Mouse (Mus musculus): ENCODE measurements at regions not wholly inside any gene's neighbourhood (a gene's known extent, or its start where the extent isn't known, plus 50 kb on each side); places are given as distances from the start of the nearest gene placed in this dataset.

DNA sequence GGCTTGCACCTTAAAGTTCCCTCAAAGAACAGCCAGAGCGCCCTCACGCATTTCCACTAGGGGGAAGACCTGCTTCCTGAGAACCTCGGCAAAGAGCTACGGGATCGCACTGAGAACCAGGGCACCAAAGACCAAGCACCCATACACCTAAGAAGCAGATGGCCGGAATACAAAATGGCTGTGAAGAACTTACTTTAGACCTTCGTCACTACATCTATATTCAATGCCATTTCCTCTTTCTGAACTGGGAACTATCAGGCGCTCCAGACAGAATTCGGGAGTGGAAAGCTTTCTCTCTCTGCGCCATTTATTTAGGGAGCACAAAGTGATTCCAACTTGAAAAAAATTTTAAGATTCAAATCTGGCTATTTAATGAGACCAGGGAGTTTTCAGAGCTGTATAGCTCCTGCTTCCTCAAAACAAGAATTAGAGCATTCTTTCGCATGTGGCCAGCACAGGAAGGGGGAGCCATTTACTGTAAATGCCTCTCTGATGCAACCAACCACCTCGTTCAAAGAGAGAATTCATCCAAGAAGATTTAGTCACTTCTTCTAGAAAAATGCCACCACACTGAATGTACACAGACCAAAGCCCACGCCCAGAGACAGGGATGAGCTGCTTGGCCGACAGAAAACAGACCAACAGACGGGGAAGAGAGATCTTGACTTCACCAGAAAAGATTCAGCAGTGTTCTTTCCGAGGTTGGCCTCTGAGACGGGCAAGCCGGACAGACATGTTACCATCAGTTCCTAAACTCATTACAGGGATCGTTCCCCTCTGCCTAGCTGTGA, 166.6 kb upstream of the Klf14 start:
- Histone ChIP-seq H3K4me2 (ENCODE audit: low read depth, low read length) (peak overlapping the region; percentile 80), H3K27ac (ENCODE audit: low read length) (peak overlapping the region; percentile 81), H3K9ac (ENCODE audit: low read depth, low read length) (peak overlapping the region; percentile 74), H3K4me1 (ENCODE audit: control insufficient read depth, low read depth, low read length) (peaks cover 12% of the 10 kb centered on the region), H3K36me3 (ENCODE audit: control insufficient read depth, insufficient read depth) (no peaks in the 10 kb centered on the region), H3K4me3 (ENCODE audit: low read depth, low read length) (peak overlapping the region; percentile 68), H3K9me3 (replicated peaks; ENCODE audit: control insufficient read depth, low read length) (no peaks in the 10 kb centered on the region), H3K27me3 (ENCODE audit: control insufficient read depth, insufficient read depth, low read depth, low read length) (no peaks in the 10 kb centered on the region)
- WGBS (ENCODE audit: insufficient replicate concordance) = 18% methylated on average over 19 of the region's 19 CpGs
- ATAC-seq (ENCODE audit: low read depth) = peak; percentile 61

DNA sequence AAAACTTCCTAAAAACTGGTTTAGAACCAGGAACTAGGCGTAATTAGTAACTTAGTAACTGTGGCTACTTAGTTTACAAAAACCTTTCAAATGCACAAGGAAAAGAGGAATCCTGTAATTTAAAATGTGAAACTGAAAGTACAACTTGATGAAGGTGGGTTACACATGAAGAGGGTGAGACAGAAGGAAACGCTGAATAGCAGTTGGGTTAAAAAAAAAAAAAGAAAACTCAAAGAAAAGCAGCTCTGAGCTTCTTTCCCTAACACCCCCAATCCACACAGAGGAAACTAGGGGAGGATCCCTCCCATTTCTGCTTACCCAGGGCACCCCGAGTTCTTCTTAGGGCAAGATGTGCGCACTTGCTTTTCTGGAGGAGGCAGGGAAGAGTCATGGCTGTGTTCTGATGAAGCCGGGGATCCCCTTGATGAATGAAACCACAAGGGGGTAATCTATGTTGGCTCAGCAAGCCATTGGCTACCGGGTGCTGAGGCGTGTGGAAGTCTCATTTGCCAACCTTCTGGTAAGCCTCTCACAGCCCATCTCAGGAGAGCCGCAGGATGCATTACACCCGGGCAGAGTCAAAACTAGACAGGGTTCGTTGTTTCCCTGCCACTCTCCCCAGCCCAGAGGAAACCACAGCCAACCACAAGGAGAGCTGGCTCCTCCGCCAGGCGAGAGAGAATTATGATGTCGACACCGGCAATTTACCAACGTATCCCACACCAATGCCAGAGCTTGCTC, 167.4 kb upstream of the Klf14 start:
- WGBS (ENCODE audit: insufficient replicate concordance) = 16% methylated on average over 15 of the region's 15 CpGs
- Histone ChIP-seq H3K9me3 (replicated peaks; ENCODE audit: control insufficient read depth, low read length) (no peaks in the 10 kb centered on the region), H3K27ac (ENCODE audit: low read length) (peak overlapping the region; percentile 81), H3K36me3 (ENCODE audit: control insufficient read depth, insufficient read depth) (no peaks in the 10 kb centered on the region), H3K4me3 (ENCODE audit: low read depth, low read length) (peak overlapping the region; percentile 68), H3K9ac (ENCODE audit: low read depth, low read length) (peak overlapping the region; percentile 74), H3K4me1 (ENCODE audit: control insufficient read depth, low read depth, low read length) (peaks cover 12% of the 10 kb centered on the region), H3K4me2 (ENCODE audit: low read depth, low read length) (peak overlapping the region; percentile 80), H3K27me3 (ENCODE audit: control insufficient read depth, insufficient read depth, low read depth, low read length) (no peaks in the 10 kb centered on the region)
- peak; percentile 56 for ATAC-seq (ENCODE audit: low read depth)

GRCm38 (mm10) chr6:31129170-31129569, 170.3 kb upstream of the Klf14 start:
- H3K9ac ChIP-seq (ENCODE audit: low read depth, low read length) = no peak overlapping the region
- peak; percentile 72 for ATAC-seq (ENCODE audit: low read depth)
- peak overlapping the region; percentile 66 for H3K27ac ChIP-seq (ENCODE audit: low read length)
- H3K36me3 ChIP-seq (ENCODE audit: control insufficient read depth, insufficient read depth) = no peaks in the 10 kb centered on the region
- H3K4me1 ChIP-seq (ENCODE audit: control insufficient read depth, low read depth, low read length) = peaks cover 12% of the 10 kb centered on the region
- no peak overlapping the region for H3K4me2 ChIP-seq (ENCODE audit: low read depth, low read length)
- no peaks in the 10 kb centered on the region for H3K9me3 ChIP-seq (replicated peaks; ENCODE audit: control insufficient read depth, low read length)
- 57% methylated on average over 7 of the region's 7 CpGs for WGBS (ENCODE audit: insufficient replicate concordance)
- no peaks in the 10 kb centered on the region for H3K27me3 ChIP-seq (ENCODE audit: control insufficient read depth, insufficient read depth, low read depth, low read length)
- H3K4me3 ChIP-seq (ENCODE audit: low read depth, low read length) = no peak overlapping the region

- Histone ChIP-seq H3K4me1 (ENCODE audit: control insufficient read depth, low read depth, low read length) (peaks cover 10% of the 10 kb centered on the region), H3K27me3 (ENCODE audit: control insufficient read depth, insufficient read depth, low read depth, low read length) (no peaks in the 10 kb centered on the region), H3K4me2 (ENCODE audit: low read depth, low read length) (no peak overlapping the region), H3K4me3 (ENCODE audit: low read depth, low read length) (no peak overlapping the region), H3K9ac (ENCODE audit: low read depth, low read length) (no peak overlapping the region), H3K27ac (ENCODE audit: low read length) (no peak overlapping the region), H3K9me3 (replicated peaks; ENCODE audit: control insufficient read depth, low read length) (no peaks in the 10 kb centered on the region), H3K36me3 (ENCODE audit: control insufficient read depth, insufficient read depth) (no peaks in the 10 kb centered on the region)
- 77% methylated on average over 7 of the region's 7 CpGs for WGBS (ENCODE audit: insufficient replicate concordance)
- ATAC-seq (ENCODE audit: low read depth) = no peak
Measured at GRCm38 (mm10) chr6:31129987-31130386, 171.1 kb upstream of the Klf14 start.

DNA sequence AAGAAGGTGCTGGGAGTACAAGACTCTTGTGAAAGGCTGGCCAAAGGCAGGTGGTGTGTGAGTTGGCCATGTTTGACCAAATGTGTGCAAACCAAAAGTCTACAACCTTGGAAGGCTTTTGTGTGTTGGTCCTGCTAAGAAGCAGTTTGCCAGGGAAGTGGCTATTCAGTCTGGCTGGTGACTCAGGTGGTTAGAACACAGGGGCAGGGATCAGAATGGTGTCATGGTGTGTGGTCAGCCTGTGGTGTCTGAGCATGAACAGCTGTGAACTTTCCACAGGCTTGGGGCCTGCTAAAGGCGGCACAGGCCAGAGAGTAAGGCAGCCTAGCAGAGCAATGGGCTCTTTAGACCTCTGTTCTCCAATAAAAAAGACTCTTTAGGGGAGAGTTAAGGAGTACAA, 171.6 kb upstream of the Klf14 start:
- Histone ChIP-seq H3K27me3 (ENCODE audit: control insufficient read depth, insufficient read depth, low read depth, low read length) (no peaks in the 10 kb centered on the region), H3K9ac (ENCODE audit: low read depth, low read length) (no peak overlapping the region), H3K4me3 (ENCODE audit: low read depth, low read length) (no peak overlapping the region), H3K9me3 (replicated peaks; ENCODE audit: control insufficient read depth, low read length) (no peaks in the 10 kb centered on the region), H3K36me3 (ENCODE audit: control insufficient read depth, insufficient read depth) (no peaks in the 10 kb centered on the region), H3K4me1 (ENCODE audit: control insufficient read depth, low read depth, low read length) (peaks cover 10% of the 10 kb centered on the region), H3K4me2 (ENCODE audit: low read depth, low read length) (no peak overlapping the region), H3K27ac (ENCODE audit: low read length) (no peak overlapping the region)
- ATAC-seq (ENCODE audit: low read depth) = no peak
- WGBS (ENCODE audit: insufficient replicate concordance) = 59% methylated on average over 1 of the region's 1 CpGs

- WGBS (ENCODE audit: insufficient replicate concordance) = 75% methylated on average over 9 of the region's 9 CpGs
- Histone ChIP-seq H3K27me3 (ENCODE audit: control insufficient read depth, insufficient read depth, low read depth, low read length) (no peaks in the 10 kb centered on the region), H3K9me3 (replicated peaks; ENCODE audit: control insufficient read depth, low read length) (no peaks in the 10 kb centered on the region), H3K27ac (ENCODE audit: low read length) (no peak overlapping the region), H3K9ac (ENCODE audit: low read depth, low read length) (no peak overlapping the region), H3K4me1 (ENCODE audit: control insufficient read depth, low read depth, low read length) (peaks cover 4% of the 10 kb centered on the region), H3K36me3 (ENCODE audit: control insufficient read depth, insufficient read depth) (no peaks in the 10 kb centered on the region), H3K4me3 (ENCODE audit: low read depth, low read length) (no peak overlapping the region), H3K4me2 (ENCODE audit: low read depth, low read length) (no peak overlapping the region)
- ATAC-seq (ENCODE audit: low read depth) = no peak
Measured at GRCm38 (mm10) chr6:31131716-31132115, 172.8 kb upstream of the Klf14 start.

- H3K27ac ChIP-seq (ENCODE audit: low read length) = no peak overlapping the region
- H3K9me3 ChIP-seq (replicated peaks; ENCODE audit: control insufficient read depth, low read length) = no peaks in the 10 kb centered on the region
- no peak overlapping the region for H3K4me3 ChIP-seq (ENCODE audit: low read depth, low read length)
- H3K27me3 ChIP-seq (ENCODE audit: control insufficient read depth, insufficient read depth, low read depth, low read length) = no peaks in the 10 kb centered on the region
- H3K9ac ChIP-seq (ENCODE audit: low read depth, low read length) = no peak overlapping the region
- 59% methylated on average over 8 of the region's 8 CpGs for WGBS (ENCODE audit: insufficient replicate concordance)
- H3K4me2 ChIP-seq (ENCODE audit: low read depth, low read length) = no peak overlapping the region
- no peaks in the 10 kb centered on the region for H3K4me1 ChIP-seq (ENCODE audit: control insufficient read depth, low read depth, low read length)
- no peaks in the 10 kb centered on the region for H3K36me3 ChIP-seq (ENCODE audit: control insufficient read depth, insufficient read depth)
- no peak for ATAC-seq (ENCODE audit: low read depth)
Measured at GRCm38 (mm10) chr6:31132396-31133190, 173.7 kb upstream of the Klf14 start.

DNA sequence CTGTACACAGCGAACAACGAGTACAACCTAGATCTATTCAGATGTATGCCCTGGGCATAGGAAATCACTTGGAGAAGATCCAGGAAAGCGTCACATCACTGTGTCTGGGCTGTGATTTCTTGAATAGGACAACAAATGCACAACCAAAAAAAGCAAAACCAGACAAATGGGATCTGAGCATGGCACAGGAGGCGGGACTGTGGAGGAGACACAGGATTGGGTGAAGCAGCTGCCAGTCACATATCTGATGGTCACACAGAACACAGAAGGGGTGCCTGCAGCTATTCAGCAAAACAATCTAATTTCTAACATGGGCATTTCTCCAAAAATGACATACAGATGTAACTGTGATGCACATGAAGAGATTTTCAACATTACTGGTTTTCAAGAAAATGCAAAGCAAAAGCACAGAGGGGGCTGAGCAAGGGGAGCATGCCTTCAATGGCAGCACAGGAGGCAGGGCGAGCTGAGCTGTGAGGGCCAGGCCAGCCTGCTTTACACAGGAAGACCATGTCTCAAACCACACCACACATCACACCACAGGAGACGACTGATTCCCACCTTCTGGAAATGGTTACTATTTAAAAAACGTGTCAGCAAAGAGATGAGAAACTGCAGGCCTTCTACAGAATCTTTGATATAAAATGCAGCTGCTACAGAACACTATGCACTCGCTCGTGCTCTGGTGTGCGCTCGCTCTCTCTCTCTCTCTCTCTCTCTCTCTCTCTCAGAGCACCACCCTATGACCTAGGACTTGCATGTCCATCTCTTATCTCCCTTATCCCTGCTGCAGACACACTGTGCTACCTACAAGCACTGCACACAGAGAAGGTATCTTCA, 175.2 kb upstream of the Klf14 start:
- Histone ChIP-seq H3K9ac (ENCODE audit: low read depth, low read length) (no peak overlapping the region), H3K4me2 (ENCODE audit: low read depth, low read length) (no peak overlapping the region), H3K4me1 (ENCODE audit: control insufficient read depth, low read depth, low read length) (no peaks in the 10 kb centered on the region), H3K27ac (ENCODE audit: low read length) (no peak overlapping the region), H3K4me3 (ENCODE audit: low read depth, low read length) (no peak overlapping the region), H3K27me3 (ENCODE audit: control insufficient read depth, insufficient read depth, low read depth, low read length) (no peaks in the 10 kb centered on the region), H3K9me3 (replicated peaks; ENCODE audit: control insufficient read depth, low read length) (no peaks in the 10 kb centered on the region), H3K36me3 (ENCODE audit: control insufficient read depth, insufficient read depth) (no peaks in the 10 kb centered on the region)
- WGBS (ENCODE audit: insufficient replicate concordance) = 68% methylated on average over 11 of the region's 11 CpGs
- no peak for ATAC-seq (ENCODE audit: low read depth)

Data from liver, embryonic 16.5 days (tissue).